Mouse (Mus musculus) lung, postnatal 14 days (tissue): ENCODE data around the gene Casc3.
A peak's percentile ranks its signal among the peaks of the same experiment; 100 is the strongest.

Source experiments
- DNase-seq: peaks from one replicate; pipeline ENCODE4 v3.0.0; 2021

The Casc3 gene

DNA sequence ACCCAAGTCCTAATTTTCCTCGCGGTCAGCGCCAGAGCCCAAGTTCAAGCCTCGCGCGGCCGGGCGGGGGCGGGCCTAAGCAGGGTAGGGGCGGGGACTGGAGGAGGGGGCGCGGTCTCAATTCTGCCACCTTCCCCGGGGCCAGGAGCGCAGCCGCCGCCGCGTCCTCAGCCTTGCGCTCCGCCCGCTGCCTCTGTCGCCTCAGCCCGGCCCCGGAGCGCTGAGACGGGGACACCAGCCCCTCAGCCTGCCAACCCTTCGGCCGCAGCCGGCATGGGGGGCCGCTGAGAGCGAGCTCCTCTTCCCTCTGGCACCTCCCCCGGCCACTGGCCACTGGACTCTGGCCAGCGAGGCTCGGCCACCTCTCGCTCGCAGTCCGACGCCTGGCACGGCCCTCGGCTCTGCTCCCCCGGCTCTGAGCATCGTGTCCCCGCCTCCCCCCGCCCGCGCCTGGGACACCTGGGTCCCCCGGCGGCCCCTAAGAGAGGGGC is 32.0 kb downstream of the Casc3 start, which contains the start of gene Rapgefl1:
TSS of gene Rapgefl1 (plus strand) at position 135 of the 491 bp plus-strand sequence.
- peak; percentile 85 for DNase-seq

DNA sequence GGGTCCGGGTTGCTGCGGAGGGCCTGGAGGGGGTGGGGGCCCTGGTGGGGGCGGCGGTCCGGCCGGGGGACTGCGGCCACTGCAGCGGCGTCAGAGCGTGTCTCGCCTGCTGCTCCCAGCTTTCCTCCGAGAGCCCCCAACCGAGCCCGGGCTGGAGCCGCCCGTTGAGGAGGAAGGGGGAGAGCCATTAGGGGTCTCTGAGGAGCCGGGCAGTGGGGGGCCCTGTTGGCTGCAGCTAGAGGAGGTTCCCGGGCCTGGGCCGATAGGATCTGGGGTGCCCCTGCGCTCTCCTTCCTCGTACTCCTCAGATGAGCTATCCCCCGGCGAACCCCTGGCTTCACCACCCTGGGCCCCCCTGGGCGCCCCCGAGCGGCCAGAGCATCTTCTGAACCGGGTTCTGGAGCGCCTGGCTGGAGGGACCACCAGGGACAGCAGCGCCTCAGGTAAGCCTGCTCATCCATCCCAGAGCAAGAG is 32.6 kb downstream of the Casc3 start:
- no peak for DNase-seq

DNA sequence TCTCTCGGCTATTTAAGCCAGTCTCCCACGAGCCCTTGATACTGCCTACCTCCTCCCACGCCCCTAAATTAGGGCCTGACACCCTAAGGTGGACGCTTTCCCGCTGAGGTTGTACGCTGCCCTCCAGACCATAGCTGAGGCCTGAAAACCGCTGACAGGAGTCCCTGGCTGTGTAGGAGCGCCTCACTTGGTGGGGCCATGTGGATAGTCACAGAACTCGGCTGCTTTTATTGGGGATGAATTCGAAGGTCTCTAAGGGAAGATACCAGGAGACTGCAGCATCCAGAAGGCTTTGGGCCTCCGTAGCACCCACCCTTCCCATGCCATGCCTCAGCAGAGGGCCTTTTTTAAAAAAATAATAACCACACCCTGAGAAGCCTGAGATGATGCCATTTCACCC is 33.2 kb downstream of the Casc3 start:
- DNase-seq, result no peak

DNA sequence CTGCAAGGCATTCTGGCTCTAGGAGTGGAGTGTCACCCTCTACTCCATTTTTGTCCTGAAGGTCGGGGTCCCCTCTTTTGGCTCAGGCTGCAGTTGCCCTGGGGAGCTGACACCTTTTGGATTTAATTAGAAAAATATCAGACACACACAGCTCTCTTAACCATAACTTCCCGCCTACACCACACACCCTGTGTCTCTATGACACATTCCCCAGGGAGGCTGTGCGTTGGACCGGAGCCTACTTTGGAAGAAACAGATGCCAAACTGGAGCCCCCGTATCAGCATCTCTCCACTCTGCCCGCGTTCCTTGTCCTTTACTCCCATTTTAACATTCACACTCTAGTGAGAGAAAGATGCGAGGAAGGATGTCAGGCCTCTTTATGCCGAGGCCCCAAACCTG is 33.8 kb downstream of the Casc3 start:
- DNase-seq, result no peak

DNA sequence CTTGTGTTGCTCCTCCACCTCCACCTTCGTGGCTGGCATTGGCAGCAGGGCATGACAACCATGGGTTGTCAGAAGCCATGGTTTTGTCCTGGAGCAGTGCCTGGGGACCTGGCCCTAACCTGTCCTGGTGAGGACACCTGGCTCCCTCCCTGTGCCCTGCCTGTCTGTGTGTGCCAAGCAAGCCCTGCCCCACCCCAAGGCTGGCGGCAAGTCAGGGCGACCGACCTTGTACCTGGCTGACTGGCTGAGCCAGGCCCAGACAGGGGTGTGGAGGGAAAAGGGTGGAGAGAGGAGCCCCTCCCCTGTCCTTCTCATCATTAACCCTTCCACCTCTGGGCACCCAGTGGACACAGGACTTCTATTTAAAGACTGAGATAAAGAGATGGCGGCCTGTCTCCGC is 34.7 kb downstream of the Casc3 start:
- DNase-seq, result no peak

DNA sequence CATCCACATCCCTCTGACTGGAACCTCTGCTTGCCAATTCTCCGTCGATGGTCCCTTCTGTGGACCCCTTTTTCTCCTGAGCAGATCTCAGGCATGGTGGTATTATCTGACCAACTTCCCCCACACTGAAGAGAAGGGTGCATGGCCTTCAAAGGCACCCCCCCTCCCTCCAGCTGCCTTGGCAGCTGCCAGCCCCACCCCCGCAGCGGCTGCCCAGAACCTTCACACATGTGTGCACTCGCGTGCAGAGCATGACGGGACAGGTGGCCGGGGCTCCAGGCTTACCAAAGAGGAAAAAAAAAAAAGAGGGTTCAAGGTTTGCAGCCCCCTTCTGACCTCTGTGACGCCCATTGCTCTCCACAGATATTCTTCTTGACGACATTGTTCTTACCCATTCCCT is 35.2 kb downstream of the Casc3 start:
- no peak for DNase-seq

DNA sequence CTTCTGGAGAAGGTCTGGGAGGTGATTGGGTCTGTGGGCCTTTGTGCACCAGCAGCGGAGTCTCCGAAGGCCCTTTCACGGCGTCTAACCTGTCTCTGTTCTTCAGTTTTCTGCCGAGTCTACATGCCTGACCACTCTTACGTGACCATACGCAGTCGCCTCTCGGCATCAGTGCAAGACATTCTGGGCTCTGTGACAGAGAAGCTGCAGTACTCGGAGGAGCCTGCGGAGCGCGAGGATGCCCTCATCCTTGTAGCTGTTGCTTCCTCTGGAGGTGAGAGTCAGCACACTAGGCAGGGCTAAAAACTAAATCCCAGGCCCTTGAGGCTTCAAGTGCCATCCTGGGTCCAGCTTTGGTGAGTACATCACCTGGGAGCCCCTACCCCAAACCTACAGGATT is 41.3 kb downstream of the Casc3 start:
- DNase-seq, result no peak

DNA sequence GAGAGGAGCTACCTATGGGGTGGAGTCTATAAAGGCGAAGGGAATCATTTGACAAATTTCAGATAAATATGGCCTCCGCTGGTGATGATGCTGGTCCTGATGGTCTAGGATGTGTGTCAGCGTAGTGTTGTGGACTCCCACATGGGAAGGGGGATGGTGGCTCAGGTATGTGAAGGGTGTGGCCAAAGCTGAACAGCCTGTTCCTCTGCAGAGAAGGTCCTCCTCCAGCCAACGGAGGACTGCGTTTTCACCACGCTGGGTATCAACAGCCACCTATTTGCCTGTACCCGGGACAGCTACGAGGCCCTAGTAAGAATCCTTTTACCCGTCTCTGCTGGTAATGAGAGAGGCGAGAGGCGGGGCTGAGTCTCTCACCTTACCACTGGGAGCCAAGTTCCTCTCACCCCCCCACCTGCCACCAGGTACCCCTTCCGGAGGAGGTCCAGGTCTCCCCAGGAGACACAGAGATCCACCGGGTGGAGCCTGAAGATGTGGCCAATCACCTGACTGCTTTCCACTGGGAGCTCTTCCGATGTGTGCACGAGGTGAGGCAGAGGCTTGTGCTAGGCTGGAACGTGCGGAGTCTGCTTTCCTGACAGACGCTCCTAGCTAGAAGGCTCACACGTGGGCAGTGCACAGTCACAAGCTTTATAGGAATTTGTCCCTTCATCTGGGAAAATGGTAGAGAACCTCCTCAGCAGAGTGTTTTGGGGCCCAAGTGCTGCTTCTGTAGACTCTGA is 42.3 kb downstream of the Casc3 start:
- DNase-seq, result no peak

DNA sequence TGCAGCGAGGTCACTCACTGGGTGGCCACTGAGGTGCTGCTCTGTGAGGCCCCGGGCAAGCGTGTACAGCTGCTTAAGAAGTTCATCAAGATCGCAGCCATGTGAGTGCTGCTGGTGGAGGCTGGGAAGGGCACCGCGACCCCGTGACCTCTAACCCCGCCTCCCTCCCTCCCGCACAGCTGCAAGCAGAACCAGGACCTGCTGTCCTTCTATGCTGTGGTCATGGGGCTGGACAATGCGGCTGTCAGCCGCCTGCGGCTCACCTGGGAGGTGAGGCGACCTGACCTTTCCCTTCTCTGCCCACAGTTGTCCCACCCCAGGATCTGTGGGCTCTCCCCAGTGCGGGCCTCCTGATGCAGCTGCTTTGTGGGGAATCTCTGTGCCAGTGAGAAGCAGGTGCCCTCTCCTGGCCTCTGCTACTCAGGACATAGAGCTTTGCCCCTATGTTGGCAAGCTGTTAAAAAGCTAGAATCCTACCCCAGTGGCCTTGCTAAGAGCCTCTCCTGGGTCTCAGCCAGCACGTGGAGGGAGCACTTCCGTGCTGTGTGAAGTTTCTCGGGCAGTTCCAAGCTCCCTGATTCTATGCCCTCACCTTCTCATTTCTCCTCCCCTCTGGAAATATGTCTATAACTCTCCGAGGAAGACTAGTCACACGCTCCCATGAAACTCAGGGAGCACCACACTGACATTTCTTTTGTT is 44.6 kb downstream of the Casc3 start:
- no peak for DNase-seq

DNA sequence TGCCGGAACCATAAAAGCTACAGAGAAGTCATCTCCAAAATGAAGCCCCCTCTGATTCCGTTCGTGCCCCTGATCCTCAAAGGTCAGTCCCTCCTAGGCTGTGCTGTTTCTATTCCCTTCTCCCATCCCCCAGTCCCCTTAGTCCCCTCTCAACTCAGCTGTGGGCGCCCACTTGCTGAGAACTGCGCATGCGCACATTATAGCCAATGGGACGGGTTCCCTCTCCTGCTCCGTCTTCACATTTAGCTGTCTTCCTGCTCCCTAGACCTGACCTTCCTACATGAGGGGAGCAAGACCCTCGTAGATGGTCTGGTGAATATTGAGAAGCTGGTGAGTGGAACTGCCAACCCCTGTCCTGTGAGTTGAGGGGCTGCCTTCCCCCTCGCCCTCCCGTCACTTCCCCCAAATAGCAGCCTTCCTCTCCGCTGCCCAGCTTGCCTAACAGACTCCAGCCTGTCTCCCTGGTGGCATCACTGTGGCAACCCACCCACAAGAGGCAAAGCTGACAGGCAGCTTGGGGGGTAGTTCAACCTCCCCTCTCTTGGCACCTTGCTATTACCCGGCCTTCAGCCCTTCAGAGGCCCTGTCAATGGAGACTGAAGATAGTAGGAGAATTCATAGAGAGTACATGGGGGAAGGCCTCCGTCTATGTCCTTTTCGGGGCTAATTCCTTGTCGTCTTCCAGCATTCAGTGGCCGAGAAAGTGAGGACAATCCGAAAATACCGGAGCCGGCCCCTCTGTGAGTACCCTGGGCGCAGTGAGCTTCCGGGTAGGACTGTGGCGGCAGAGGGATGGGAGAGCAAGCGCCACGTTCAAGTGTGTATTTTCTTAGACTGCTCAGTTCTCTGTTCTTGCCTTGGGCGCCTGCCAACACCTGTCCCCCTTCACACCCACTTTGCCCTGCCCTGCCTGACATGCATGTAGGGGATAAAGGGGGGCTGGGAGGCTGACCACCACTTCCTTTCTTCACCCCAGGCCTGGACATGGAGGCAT is 45.7 kb downstream of the Casc3 start:
- no peak for DNase-seq

DNA sequence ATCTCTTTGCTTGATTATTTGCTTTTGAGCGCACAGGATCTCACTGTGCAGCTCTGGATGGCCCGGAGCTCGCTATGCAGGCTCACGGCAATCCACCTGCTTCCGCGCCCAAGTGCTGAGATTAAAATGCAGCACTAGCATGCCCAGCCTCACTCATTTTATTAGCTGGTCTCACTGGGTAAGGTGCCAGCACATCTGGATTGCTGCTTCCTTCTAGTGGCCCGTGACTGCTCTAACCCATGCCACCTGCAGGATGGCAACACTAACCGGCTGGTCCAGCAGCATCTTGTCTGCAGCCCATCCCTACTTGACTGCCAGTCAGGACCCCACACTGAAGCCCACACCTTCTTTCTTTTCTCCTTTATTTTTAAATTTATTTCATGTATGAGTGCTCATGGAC is 49.4 kb downstream of the Casc3 start:
- DNase-seq, result no peak

DNA sequence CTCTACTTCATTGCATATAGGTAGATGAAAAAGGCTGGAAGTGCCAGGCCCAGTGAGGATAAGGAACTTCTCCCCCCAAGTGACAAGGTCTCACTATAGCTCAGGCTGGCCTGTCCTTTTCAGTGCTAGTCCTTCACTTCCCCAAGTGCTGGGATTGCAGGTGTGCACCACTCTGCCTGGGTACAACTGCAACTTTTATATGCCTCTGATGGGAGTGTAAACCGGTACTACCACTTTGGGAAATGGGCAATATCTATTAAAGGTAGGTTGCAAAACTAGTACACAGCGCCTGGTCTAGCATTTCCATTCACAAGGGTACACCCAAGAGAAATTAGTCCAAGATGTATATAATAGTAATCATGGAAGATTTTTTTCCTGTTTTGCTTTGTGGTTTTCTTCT is 50.0 kb downstream of the Casc3 start:
- no peak for DNase-seq

DNA sequence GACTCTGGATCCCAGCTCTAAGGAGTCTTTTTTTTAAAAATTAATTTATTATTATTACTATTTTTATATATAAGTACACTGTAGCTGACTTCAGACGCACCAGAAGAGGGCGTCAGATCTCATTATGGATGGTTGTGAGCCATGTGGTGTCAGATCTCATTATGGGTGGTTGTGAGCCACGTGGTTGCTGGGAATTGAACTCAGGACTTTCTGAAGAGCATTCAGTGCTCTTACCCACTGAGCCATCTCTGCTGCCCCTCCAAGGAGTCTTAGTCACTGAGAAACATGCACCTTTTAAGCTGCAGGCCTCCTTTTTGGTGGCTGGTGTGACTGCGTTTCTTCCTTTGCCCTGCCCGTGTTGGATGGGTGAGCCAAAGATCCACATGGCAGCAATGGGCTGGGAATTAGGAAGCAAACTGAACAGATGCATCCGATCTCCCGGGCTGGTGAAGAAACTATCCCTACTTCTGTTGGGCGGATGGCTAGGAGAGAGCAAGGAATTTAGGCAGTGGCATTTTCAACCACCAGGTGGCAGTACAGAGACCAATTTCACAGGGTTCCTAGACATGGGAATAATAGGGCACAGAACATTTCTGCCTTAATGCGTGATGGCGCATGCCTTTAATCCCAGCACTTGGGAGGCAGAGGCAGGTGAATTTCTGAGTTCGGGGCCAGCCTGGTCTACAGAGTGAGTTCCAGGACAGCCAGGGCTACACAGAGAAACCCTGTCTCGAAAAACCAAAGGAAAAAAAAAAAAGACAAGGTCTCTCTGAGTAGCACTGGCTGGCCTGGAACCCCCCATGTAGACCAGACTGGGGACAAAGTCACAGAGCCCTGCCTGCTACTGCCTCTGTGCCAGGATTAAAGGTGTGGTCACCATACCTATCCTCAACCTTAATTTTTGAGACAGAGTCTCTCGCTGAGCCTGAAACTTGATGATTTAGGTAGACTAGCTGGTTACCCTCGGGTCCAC is 54.3 kb downstream of the Casc3 start:
- peak; percentile 95 for DNase-seq

DNA sequence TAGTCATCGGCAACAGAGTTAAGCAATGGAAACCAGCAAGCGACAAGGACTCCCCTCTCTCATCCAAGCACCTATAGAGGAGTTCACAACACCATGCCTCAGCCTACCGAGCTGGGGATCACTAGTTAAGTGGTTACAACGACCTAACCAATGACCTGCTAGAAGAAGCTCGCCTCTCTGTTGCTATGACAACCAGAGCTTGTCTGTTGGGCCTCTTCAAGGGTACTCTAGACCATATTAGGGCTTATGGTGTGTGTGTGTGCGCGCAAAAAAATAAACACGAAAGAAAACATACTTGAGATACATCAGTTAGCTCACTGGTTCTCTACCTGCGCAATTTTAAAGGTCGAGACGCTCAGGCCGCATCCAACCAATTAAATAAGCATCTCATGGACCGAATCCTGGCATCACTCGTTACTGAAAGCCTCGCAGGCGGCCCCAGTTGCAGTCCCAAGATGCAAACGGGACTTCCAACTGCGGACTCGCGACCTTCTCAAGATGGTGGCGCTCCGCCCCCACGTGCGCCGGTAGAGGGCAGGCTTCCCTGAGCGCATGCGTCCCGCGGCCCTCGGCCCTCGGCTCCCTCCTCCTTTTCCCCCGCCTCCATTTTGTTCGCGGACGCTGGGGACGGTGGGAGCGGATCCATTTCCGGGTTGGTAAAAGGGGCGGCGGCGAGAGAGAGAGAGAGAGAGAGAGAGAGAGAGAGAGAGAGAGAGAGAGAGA is 58.5 kb downstream of the Casc3 start, which contains the start of gene Wipf2:
TSS of gene Wipf2 (plus strand) at position 611 of the 723 bp plus-strand sequence.
- DNase-seq, result peak; percentile 97

DNA sequence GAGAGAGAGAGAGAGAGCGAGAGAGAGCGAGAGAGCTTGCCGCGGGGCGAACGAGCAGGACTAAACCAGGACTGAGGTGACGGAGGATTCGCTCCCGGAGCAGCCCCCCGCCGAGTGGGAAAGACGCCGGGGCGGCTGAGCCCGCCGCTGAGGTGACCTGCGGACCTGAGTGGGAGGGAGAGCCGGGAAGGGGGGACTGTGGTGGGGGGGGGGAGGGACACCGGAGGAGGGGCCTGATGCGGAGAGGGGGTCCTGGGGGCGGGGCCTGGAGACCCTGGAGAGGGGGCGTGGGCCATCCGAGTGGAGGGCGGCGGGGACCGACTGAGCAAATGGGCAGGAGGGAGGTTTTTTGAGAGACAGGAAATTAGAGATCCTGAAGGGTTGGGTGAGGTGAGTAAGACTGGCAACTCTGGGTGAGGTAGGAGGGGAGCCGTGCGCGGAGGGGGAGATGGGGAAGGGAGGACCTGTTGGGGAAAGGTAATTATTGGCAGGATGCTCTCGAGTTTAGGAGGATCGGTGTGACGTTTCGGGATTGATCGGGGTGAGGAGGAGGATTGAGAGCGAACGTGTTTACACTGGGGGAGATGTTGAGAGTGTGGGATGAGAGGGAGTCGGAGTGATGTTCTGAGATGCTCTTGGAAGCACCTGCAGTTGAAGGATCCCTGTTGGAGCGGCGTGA is 59.2 kb downstream of the Casc3 start:
- no peak for DNase-seq

DNA sequence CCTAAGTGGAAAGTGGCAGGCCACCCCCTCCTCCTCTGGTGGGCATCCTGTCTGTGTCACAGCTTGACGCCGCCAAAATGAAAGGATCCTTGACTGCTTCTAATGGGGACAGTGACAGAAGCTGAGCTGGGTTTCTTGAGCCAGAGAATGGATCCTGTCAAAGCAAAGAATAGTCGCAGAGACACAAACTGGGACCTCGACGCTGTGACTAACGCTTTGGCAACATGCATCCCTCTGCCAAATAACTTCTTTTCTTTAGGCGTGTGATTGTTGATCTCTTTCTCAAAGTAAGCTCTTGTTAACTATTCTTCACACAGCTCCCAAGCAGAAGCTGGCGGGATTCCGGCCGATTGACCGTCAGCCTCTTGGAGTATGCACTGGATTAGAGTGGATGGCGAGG is 62.6 kb downstream of the Casc3 start:
- DNase-seq, result no peak

DNA sequence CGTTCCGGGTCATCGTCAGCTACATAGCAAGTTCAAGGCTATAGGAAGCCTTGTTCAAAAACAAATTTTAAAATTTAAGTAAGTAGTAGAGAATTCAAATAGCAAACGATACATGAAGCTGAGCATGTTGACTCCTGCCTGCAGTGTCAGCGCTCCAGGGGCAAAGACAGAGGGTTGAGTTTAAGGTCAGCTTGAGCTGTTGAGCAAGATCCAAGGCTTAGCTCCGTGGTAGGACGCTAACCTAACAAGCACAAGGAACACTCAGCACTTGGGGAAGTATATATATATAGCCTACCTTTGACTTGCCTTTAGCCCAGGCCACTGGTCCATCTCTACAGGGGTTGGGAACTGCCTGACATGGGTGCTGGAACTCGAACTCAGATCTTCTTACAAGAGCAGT is 65.2 kb downstream of the Casc3 start:
- no peak for DNase-seq

DNA sequence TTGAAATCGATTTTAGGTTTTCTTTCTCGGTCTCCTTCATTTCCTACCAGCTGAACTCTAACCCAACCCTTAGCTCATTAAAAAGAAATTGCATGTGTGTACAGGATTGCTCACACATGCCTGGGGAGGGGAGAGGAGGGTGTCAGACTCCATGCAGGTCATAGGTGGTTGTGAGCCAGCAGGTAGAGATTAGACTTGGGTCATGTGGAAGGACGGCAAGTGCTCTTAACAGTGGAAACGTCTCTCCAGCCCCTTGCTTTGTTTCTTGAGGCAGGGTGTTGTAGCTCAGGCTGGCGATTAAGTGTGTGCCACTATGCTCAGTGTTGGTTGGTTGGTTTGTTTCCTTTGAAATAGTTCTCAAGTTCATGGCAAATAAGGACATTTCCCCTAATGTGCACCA is 66.1 kb downstream of the Casc3 start:
- DNase-seq, result peak; percentile 21

DNA sequence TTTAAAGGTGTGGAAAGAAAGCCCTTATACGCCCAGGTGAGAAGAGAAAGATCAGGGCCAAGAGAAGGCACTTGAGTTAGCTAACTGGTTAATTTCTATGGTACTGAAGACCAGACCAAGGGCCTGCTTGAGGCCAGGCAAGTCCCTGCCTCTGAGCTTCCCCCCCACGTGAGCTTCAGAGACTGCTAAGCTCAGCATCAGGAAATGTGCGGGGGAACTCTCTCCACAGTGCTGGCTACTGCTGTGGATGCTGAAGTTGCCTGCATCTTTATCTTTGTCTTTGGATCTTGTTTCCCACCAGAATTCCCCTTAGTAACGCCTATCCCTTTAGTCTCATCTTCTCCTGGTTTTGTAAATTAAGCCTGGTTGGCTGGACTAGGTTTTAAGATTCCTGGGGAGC is 66.7 kb downstream of the Casc3 start:
- DNase-seq, result no peak

DNA sequence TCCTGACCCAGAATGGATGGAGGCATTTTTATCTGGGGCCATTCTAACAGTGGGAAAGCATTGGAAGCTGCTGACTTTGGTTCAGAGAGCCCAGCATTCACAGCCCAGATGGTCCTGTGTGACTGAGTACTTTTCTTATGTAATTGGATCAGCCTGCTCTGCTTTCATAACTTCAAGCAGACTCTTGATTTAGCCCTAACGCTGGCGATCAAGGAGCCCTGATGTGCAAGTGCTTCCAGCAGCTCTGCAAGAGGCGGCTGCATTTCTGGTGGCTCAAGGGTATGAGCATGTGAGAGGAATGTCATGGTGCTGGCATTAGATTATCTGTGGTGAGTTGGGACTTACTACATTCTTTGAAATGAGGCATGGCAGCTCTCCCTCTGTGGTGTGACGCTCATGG is 67.3 kb downstream of the Casc3 start:
- peak; percentile 32 for DNase-seq
